Mouse (Mus musculus): ENCODE results near the gene Mras.

The Mras gene

DNA sequence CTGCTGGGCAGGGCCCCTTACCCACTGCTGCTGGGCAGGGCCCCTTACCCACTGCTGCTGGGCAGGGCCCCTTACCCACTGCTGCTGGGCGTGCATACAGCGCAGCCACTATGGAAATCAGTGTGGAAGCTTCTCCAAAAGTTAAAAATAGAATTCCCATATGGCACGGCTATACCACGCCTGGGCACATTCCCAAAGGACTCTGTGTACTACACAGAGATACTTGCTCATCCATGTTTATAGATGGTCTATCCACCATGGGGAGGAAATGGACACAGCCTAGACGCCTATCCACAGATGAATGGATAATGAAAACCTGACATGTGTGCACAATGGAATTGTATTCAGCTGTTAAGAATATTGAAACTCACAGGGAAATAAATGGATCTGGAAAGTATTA, 3.8 kb upstream of the Mras start:
- DNase-seq (ENCODE audit: low read depth, low spot score), result no peak

DNA sequence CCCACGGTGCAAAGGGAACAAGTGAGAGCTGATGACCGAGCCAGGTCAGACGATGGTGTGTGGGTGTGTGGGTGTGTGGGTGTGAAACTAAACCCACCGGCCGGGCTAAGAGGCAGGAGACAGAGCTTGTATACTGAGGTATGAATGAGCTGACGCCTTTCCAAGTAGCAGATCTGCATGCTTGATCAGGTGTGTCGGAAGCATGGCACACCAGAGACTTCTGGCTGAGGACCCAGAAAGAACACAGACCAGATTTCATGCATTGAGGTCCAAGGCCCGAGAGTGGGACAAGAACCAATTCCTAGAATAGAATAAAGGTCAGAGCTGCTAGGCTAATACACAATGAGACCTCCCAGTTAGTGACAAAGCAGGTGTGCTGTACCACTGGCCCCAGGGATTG, 1.9 kb upstream of the Mras start:
- DNase-seq (ENCODE audit: low read depth, low spot score), result no peak

DNA sequence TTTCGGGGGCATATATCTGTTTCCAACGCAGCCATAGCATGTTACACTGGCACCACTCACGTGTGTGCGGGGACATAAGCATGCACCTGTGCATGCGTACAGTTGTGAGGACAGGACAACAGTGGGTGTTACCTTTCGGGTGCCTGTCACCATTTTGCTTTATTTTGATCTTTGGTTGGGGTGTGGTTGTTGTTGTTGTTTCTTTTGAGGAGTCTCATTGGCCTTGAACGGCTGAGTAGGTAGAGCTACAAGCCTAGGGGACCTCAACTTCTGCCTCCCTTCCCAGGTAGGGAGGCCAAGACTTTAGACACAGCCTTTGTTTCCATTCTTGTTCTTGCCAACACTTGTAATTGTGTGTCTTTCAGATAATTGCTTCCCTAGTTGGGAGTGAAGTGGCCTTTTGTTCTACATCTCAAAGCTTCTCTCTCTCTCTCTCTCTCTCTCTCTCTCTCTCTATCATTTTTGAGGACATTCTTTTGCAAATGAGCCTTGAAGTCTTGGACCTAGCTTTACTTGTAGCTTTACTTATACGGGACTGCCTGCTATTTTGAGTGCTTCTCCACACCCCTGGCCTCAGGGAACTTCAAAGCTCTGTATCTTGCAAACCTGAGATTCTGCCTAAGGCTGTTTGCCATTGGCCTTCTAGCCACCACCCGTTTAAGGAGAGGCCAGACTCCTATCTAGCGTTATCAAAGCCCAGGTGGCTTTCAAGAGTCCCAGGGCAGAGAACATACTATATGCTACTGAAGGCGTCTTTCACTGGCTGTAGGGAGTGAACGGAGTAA, 792 bp upstream of the Mras start:
- no peak for DNase-seq (ENCODE audit: low read depth, low spot score)

DNA sequence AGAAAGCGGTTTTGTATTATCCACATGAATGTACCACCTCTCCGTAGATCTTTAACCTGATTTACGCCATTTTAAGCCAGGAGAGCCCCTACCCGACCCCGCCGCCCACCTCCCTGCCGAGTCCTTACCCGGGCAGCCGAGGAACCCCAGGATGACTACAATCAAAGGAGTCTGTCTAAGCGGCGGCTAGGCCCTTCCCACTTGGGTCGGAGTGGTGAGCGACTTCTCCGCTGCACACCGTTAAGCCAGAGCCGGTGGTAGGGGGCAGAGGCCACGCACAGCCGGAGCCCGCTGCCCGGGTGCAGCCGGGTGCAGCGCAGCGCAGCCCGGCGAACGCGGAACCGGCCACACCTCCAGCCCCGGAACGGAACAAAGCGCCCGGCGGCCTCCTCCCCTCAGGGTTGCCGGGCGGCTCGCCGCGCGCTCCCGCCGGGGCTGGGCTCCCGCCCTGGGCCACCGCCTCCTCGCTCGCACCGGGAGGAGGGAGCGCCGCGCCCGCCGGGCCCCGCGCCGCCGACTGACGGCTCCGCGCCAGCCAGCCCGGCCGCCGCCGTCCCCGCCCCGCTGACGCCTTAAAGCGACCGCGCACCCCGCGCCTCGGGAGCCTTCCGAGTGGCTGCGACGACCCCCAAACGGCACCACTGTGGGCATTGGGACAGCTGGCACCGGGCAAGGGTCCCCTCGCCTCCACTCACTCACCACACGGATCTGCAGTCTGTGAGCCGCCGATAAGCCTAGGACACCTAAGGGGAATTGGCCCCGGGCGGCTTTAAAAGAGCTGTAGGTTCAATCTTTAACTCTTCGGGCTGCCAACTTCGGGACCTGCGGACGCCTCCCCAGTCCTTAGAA, 775 bp downstream of the Mras start:
- peak; percentile 19 for DNase-seq (ENCODE audit: low read depth, low spot score)

DNA sequence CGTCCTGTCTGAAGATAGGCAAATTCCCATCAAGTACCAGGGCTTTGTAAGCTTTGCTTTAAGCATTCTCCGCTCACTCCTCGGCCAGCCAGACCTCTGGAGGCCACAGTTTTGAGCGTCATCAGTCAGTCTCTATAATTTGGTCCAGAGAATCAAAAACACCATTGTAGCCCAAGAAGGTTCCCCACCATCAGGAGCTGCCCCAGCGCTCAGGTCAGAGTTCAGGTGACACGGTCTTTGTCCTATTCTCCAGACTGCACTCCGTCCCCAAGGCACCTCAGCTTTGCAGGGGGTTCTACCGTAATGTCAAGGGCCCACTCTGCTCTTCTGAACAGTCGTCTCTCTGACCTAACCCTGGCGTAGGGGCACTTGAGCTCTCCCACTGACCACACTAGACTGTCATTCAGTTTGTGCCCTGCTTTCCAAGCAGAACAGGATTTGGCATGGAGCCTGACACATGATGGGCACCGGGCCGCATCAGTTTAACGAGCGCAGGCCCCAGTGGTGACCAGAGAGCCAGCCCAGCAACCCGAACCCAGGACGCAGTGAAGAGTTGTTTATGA, 1.5 kb downstream of the Mras start:
- no peak for DNase-seq (ENCODE audit: low read depth, low spot score)

DNA sequence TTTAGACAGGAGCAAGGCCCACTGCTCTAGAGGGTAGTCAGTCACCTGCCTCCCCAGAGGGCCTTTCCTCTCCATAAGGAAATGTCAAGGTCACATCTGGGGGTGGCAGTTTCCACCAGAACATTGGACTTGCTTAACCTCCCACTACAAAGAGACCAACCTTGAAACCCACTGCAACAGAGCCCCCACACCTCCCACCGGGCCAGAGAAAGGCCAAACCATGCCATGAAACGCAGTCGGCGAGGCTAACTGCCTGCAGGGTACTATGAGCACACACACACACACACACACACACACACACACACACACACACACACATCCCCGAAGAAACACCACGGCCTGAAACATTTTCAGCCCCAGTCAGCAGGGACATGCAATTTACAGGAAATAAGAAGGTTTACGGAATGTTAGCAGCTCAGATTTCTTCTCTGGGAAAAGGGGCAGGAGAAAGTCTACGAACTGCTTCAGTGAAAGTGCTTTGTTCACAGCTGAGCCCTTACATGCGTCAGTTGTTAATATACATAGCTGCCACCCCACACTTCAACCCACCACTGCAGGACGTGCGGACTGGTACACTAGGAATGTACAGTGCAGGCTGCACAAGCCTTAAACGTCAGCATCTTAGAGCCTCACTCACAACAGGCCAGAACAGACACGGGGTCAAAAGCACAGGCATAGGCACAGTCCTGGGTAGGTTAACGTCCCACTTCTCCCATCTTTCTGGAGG, 2.1 kb downstream of the Mras start:
- peak; percentile 7 for DNase-seq (ENCODE audit: low read depth, low spot score)

DNA sequence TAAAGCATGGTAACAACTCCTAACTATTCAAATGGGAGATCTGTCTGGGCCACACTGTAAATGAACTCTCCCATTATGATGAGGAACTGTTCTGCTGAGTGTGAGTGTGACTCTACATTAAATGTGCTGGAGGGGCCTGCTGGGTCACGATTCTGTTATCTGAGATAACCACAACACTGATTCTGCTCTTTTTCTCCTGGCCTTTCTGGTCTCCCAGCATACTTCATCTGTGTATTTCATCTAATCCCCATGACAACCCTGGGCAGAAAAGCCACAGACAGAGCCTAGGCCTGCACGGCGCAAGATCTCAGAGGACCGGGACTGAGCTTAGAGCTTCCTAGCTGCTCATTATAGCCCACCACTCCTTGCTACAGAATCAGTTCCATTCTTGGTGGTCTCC, 4.7 kb downstream of the Mras start:
- DNase-seq (ENCODE audit: low read depth, low spot score), result no peak

DNA sequence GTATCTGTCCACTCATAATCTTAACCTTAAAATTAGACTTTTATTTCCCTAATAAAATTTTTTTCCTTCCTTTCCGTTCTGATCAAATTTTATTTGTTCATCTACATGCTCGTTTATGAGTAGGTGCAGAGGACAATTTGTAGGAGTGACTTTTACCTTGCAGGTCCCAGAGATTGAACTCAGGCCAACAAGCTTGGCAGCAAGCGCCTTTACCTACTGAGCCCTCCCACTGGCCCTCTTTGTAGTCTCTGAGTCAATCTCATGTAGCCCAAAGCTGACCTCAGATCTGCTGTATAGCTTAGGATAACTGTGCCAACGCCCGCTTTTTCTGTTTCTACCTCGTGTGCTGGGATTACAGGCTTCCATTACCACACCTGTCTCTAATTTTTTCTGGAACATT, 5.2 kb downstream of the Mras start:
- DNase-seq (ENCODE audit: low read depth, low spot score), result no peak

DNA sequence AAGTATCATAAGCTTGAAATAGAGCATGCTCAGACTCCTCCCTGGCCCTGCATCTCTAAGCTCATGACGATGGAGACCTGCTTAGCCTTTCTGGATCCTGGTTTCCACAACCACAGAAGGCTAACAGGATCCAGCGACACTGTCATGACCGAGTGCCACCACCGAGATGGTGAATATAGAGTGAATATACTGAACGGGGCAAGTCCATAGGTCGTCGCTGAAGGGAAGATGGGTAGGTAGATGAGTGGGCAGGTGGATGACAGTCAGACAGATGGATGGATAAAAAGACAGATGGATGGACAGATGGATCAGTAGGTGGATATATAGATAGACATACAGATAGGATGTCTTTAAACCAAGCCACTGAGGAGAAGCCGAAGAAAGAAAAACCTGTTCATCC, 5.8 kb downstream of the Mras start:
- no peak for DNase-seq (ENCODE audit: low read depth, low spot score)

DNA sequence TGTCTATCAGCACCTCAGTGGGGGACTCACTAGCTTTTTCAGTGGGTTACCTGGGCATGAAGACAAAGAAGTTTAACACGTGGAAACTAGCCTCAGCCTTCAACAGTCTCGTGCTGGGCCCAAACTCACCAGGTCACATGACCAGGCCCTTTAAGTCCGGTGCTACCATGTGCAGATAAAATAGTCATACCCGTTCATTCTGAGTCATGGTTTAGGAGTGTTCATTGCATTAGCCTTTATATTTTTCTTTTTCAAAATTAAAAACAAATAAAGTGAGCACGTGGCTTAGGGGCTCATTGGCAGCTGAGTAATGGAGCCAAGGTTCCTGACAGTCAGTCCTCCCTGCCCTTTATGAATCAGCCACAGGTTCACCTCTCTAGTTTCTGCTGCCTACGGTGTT, 6.4 kb downstream of the Mras start:
- no peak for DNase-seq (ENCODE audit: low read depth, low spot score)

DNA sequence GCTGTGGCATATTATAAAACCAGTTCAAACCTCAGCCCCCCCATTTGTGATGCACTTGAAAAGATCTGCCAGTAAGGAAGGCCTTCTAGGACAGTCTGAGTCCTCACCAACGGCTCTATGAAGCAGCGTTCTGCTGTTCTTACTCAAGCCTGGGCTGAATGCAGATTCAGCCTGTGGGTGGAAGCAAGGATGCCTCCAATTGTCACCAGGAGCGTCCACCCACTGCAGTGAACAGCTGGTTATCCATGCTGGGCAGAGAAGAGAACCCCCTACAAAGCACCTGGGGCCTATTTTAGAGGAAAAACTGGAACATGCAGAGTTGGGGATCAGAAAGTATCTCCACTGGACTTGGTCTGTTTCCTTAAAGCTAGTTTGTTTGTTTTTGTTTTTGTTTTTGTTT, 7.3 kb downstream of the Mras start:
- DNase-seq (ENCODE audit: low read depth, low spot score), result no peak

DNA sequence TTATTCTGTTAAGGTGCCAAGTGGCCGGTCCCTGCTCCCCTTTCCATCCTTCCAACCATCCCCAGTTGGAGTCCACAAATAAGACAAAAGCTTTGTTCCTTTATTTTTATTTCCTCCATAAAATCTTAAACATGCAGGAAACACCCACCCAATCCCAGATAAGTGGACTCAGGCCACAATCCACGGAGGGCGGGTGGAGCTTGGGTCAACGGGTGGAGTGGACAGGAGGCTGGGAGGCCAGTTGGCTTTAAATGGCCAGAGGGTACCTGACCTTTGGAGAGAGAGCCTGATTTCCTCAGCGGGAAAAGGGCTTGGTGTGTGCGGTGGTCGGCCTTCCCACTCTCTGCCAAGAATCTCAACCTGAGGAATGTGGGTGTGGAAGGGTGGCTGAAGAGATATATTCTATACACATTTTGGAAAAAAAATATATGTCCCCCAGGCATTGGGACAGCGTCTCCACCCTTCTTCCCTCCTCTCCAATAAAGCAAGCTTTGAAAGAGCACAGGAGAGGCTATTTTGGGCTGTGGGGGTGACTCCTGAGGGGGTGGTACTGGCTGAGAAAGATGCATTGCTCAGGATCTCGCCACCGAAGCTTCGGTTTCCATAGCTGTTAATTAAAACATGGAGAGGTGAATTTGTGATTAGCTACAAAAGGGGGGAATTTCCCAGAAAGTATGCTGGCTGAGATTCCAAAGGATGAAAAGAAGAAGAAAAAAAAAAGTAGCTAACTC, 8.4 kb downstream of the Mras start:
- DNase-seq (ENCODE audit: low read depth, low spot score), result no peak

DNA sequence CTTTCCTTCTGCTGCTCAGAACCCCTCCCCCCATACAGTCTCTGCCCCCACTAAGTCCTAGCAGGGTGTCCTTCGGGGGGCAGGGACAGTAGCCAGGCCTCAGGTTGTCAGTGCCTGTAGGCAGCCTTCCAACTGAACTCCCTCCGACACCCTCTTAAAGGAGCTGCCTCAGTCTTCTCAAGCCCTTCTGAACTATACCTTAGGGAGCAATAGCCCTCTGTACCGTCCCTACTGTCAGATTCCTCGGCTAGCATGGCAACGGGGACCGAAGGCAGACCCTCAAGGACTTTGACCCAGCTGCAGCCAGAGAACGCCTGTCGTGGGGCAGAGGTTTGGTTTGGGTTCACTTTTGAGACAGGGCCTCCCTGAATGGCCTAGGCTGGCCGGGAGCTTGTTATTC, 11.9 kb downstream of the Mras start:
- no peak for DNase-seq (ENCODE audit: low read depth, low spot score)

DNA sequence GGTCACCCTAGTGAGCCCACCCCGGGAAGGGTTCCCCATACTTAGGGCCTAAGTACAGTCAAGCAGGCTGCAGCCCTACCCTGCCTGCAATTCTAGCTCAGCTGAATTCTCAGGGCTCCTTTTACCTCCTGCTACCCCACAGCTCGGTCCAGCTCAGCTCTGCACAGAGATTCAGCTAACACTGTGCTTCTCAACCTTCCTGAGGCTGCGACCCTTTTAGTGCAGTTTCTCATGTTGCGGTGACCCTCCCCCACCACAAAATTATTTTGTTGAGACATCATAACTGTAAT, 12.7 kb downstream of the Mras start:
- no peak for DNase-seq (ENCODE audit: low read depth, low spot score)

DNA sequence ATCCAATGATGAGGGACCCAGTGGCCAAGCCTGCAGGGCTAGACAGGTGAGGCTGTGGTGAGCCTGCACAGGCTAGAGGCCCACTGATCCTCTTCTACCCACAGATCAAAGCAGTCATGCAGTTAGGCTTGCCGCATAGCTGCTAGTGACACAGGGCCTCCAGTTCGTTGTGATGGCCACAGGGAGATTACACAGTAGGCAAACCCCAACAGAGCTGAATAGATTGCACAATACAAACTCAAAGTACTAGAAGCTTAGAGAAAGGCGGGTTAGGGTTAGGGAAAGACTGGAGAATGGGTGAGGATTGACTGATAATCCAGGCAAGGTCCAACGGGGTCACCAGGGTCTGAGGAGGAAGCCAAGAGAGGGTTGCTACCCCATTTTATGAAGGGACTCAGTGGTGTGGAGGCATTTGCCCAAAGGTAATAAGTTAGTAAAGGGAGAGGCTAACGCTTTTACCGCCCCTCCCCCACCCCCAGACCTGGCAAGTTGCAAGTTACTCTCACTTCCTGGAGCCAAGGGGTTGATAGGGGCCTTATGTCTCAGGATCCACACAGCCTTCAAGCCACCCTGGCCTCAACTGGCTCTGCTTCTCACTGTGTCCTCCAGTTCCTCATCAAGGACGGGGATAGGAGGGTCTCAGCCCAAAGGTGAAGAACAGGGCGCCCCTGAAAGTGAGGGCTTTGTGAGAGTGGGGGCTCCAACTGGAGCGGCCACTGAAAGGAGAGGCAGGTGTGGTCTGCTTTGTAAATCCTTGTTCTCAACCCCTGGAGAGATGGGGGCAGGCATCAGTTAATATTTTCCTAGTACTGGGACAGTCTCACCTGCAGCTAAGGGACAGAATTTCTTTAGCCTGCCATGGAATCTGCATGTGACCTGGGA, 13.2 kb downstream of the Mras start:
- no peak for DNase-seq (ENCODE audit: low read depth, low spot score)

DNA sequence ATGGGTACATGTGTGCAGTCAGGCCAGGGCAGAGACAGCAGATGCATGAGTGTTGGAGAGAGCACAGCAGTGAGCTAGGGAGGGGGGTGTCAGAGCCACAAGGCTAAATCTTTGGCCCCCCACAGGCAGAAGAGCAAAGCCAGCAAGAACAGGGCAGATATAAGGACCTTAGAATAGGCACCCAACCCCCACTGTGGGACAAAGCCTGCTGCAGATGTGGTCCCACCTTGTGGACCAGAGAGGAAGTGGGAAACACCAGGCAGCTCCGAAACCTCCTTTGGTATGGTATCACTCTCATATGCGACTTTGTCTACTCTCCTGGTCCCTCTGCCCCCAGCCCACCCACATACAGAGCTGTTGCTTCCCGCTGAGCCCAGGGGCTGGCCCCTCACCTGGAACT, 15.3 kb downstream of the Mras start:
- DNase-seq (ENCODE audit: low read depth, low spot score), result no peak

DNA sequence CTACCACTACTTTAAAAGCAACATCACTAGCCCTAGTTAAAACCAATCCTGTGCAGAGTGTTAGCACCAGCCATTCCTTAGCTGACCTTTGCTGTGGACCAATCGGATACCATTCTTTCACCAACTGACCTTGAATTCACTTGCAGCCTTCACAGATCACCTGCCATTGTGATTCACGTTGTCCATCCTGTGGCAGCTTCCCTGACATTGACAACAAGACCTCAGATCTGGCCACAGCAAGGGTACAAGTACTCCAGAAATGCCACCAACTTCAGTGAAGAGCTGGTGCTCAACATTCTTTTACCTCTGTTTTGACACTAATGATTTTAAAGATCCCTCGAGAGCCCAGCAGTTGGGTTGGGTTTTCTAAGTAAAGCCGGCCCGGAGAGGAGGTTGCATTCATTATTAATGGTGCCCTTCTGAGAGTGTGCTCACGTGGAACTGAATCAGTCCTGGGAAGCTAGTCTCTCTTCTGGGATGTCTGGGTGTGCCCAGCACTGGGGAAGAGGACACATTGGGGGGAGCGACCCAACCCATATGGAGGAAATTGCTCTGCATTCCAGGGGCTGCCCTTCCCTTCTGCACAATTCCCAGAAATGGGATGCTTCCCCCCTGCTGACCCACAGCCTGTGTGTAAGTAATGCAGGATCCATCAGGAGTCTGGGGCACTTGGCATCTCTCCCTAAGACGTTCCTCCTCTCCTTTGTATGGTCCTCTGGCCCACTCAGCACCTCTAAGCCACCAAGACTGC, 17.1 kb downstream of the Mras start:
- no peak for DNase-seq (ENCODE audit: low read depth, low spot score)

DNA sequence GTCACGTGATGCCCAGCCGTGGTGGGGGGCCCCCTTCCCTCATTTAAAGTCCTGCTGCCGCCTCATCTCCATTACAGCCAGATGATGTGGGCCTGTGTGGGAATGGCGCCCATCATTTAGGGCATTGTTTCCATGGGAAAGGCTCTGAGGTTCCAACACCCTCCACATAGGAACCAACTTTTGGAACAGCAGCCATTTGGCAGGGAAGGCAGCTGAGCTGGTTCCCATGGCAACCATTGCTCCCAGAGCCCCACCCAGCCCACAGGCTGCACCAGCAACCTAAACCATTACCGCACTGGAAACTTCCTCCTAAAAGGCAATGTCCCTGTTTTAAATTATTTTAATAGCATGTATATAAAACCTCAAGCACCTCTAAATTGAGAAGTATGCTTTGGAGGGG, 18.8 kb downstream of the Mras start:
- no peak for DNase-seq (ENCODE audit: low read depth, low spot score)

DNA sequence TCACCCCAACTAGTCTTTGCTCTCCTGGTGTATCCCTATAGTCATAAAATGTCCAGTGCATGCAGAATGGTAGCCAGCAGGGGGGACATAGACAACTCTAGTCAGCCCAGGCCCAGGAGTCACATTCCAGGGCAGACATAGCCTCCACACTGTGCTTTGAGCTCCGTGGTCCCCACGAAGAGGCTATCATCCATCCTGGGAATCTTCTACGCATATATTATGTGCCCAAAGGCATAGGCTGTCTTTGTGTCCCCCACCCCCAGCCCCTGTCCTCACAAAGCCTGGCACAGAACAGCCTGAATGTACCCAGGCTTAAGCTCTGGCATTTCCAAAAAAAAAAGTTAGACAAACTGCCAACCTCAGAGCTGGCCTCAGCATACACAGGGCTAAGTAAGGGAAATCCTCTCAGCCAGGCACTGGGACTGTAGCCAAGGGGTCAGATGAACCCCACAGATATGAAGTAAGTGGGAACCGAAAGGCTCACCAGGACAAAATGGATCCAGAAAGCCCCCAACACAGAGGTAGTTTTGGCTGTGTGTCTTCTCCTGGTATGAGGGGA, 19.8 kb downstream of the Mras start:
- no peak for DNase-seq (ENCODE audit: low read depth, low spot score)

DNA sequence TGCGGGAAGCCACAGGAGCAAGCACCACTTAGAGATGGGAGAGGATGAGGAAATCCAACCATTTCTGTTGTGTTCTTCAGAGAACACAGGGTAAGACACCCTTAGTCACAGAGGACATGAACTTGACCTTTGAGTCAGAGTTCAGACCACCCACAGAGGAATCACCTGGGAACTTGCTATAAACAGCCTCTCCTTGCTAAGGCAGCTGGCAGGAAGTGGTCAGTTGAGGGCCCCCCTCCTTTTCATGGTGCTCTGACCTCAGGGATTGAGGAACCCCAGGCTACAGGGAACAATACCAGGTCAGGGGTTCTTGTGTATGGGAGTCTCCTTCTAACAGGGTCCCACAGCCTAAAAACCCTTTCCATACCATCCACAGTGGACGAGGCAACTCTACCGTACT, 20.4 kb downstream of the Mras start:
- DNase-seq (ENCODE audit: low read depth, low spot score), result no peak

All from embryo, embryonic 11.5 days (tissue).